ENCODE assay signal across 8 mouse cellular contexts in genomic region chr8:13602621-13603020, GRCm38 (mm10). TPM values are rescaled to one million over a fixed set of nuclear protein-coding genes. Genes with fewer than 3 reads are reported as not detected.
DNase-seq lines count a peak whose midpoint lies in the region; ATAC-seq and TF ChIP-seq lines count a peak whose summit lies in the region.
"Had no signal": no experiment of that assay in that cellular context is flagged by ENCODE, and none has a peak within 500 bp of the region (broad histone marks: within the 10 kb centered on the region; RNA-seq: fewer than 3 reads in every experiment).

No protein-coding gene starts in this region.

- 55% methylated on average over 8 of the region's 8 CpGs for WGBS in hindbrain, embryonic 11.5 days
- WGBS in hindbrain, embryonic 13.5 days: 55% methylated on average over 8 of the region's 8 CpGs
- WGBS in spleen, adult 2 months: 84% methylated on average over 8 of the region's 8 CpGs
- WGBS in bone marrow, adult 2 months: 73% methylated on average over 8 of the region's 8 CpGs
- 58% methylated on average over 8 of the region's 8 CpGs for WGBS in liver, embryonic 14.5 days (ENCODE audit: insufficient replicate concordance)

- no peak for TF ChIP-seq EP300 in liver, embryonic 14.5 days (IDR thresholded peaks at IDR 0.05; ENCODE audit: low read depth)

- no peaks in the 10 kb centered on the region for H3K4me1 ChIP-seq in hindbrain, embryonic 11.5 days (replicated peaks; ENCODE audit: control insufficient read depth, insufficient read depth, low read length)
- no peaks in the 10 kb centered on the region for H3K4me1 ChIP-seq in hindbrain, embryonic 13.5 days (replicated peaks)
- peaks cover 39% of the 10 kb centered on the region; the same call in 1 of the 2 replicates for H3K4me1 ChIP-seq in spleen, adult 2 months (ENCODE audit: control insufficient read depth, insufficient read depth, insufficient read length)
- peaks cover 14% of the 10 kb centered on the region for H3K4me1 ChIP-seq in bone marrow, adult 2 months (ENCODE audit: control insufficient read depth, insufficient read depth, low read length)
- H3K4me1 ChIP-seq in liver, embryonic 14.5 days (replicated peaks; ENCODE audit: control insufficient read depth in 2 of 2, insufficient read depth in 2 of 2, low read length in 1 of 2): peaks cover 0 to 19% of the 10 kb centered on the region in 2 experiments; a peak in 2 of 4 replicates

- no peak for ATAC-seq in hindbrain, embryonic 11.5 days (ENCODE audit: low FRiP score)
- ATAC-seq in hindbrain, embryonic 13.5 days (ENCODE audit: low FRiP score): no peak
- ATAC-seq in liver, embryonic 14.5 days (ENCODE audit: insufficient read depth): no peak

- no peak overlapping the region for H3K9ac ChIP-seq in hindbrain, embryonic 11.5 days (ENCODE audit: low read depth, low read length)
- H3K9ac ChIP-seq in hindbrain, embryonic 13.5 days: no peak overlapping the region
- no peak overlapping the region for H3K9ac ChIP-seq in liver, embryonic 14.5 days (replicated peaks)

- TF ChIP-seq CTCF in spleen, adult 2 months (IDR thresholded peaks at IDR 0.05; ENCODE audit: extremely low read depth, insufficient read depth, insufficient read length, insufficient replicate concordance): peak; percentile 37; the same call in 1 of the 2 replicates
- peak; percentile 62 for TF ChIP-seq CTCF in bone marrow, adult 2 months (IDR thresholded peaks at IDR 0.05; ENCODE audit: control insufficient read depth, insufficient read depth, low read length)
- TF ChIP-seq CTCF in liver, embryonic 14.5 days (IDR thresholded peaks at IDR 0.05; ENCODE audit: low read depth): peak; percentile 63

- H3K4me3 ChIP-seq in hindbrain, embryonic 11.5 days (ENCODE audit: low read depth, low read length): no peak overlapping the region
- no peak overlapping the region for H3K4me3 ChIP-seq in hindbrain, embryonic 13.5 days
- no peak overlapping the region for H3K4me3 ChIP-seq in spleen, adult 2 months (ENCODE audit: extremely low read depth, insufficient read depth, insufficient read length)
- no peak overlapping the region for H3K4me3 ChIP-seq in bone marrow, adult 2 months (replicated peaks; ENCODE audit: control insufficient read depth, low read depth, low read length)
- H3K4me3 ChIP-seq in liver, embryonic 14.5 days (ENCODE audit: insufficient read depth in 1 of 2, low read depth in 2 of 2, low read length in 2 of 2): no peak overlapping the region

- TF ChIP-seq POLR2A in spleen, adult 2 months (IDR thresholded peaks at IDR 0.05; ENCODE audit: low read depth, low read length): no peak
- TF ChIP-seq POLR2A in bone marrow, adult 2 months (IDR thresholded peaks at IDR 0.05; ENCODE audit: borderline replicate concordance, control insufficient read depth, low read depth, low read length): no peak

- no peaks in the 10 kb centered on the region for H3K9me3 ChIP-seq in hindbrain, embryonic 11.5 days (ENCODE audit: control insufficient read depth, low read length)
- no peaks in the 10 kb centered on the region for H3K9me3 ChIP-seq in hindbrain, embryonic 13.5 days
- no peaks in the 10 kb centered on the region for H3K9me3 ChIP-seq in liver, embryonic 14.5 days (ENCODE audit: control insufficient read depth, low read length)

- H3K27me3 ChIP-seq in hindbrain, embryonic 11.5 days (ENCODE audit: control insufficient read depth, insufficient read depth, low read length): no peaks in the 10 kb centered on the region
- H3K27me3 ChIP-seq in hindbrain, embryonic 13.5 days: no peaks in the 10 kb centered on the region
- H3K27me3 ChIP-seq in spleen, adult 2 months (ENCODE audit: control insufficient read depth, insufficient read depth, low read length): no peaks in the 10 kb centered on the region
- H3K27me3 ChIP-seq in liver, embryonic 14.5 days (ENCODE audit: control insufficient read depth, insufficient read depth, low read length): no peaks in the 10 kb centered on the region

- H3K27ac ChIP-seq in hindbrain, embryonic 11.5 days (ENCODE audit: low read depth, low read length): no peak overlapping the region
- no peak overlapping the region for H3K27ac ChIP-seq in hindbrain, embryonic 13.5 days
- 0 out of 2 replicates have a peak overlapping the region, but pooled peaks have one; percentile 95 for H3K27ac ChIP-seq in spleen, adult 2 months (ENCODE audit: insufficient read depth, low read length)
- H3K27ac ChIP-seq in bone marrow, adult 2 months (ENCODE audit: control insufficient read depth, insufficient read depth, low read depth, low read length, poor library complexity): no peak overlapping the region
- no peak overlapping the region for H3K27ac ChIP-seq in liver, embryonic 14.5 days

- DNase-seq in hindbrain, embryonic 11.5 days (ENCODE audit: low spot score): peak; percentile 73
- DNase-seq in spleen, adult 2 months (ENCODE audit: low read depth in 1 of 2, low spot score in 2 of 2): no peak
- no peak for DNase-seq in spleen, postnatal 36 days (ENCODE audit: low spot score in 2 of 2)
- no peak for DNase-seq in liver, embryonic 14.5 days (ENCODE audit: low read depth in 3 of 3, low spot score in 3 of 3)
- DNase-seq in urinary bladder, postnatal 14 days (ENCODE audit: low spot score): no peak

- H3K36me3 ChIP-seq in hindbrain, embryonic 11.5 days (ENCODE audit: control insufficient read depth, insufficient read depth, low read length): 0 out of 2 replicates have a peak, but pooled peaks cover 2% of the 10 kb centered on the region
- peaks cover 23% of the 10 kb centered on the region for H3K36me3 ChIP-seq in hindbrain, embryonic 13.5 days
- peaks cover 24% of the 10 kb centered on the region for H3K36me3 ChIP-seq in spleen, adult 2 months (ENCODE audit: control insufficient read depth, insufficient read depth, low read length)
- H3K36me3 ChIP-seq in liver, embryonic 14.5 days (replicated peaks; ENCODE audit: control insufficient read depth, insufficient read depth, low read depth): no peaks in the 10 kb centered on the region

- no peak overlapping the region for H3K4me2 ChIP-seq in hindbrain, embryonic 11.5 days (replicated peaks; ENCODE audit: low read depth, low read length)
- H3K4me2 ChIP-seq in hindbrain, embryonic 13.5 days: no peak overlapping the region
- no peak overlapping the region for H3K4me2 ChIP-seq in liver, embryonic 14.5 days (ENCODE audit: low read depth)

RNA-seq across cellular contexts. Expression of gene 1700029H14Rik, which starts 40.4 kb away (rescaled TPM):
- not detected in 2 replicates for polyA plus RNA-seq in hindbrain, embryonic 11.5 days (2014; fragmentation: Nextera tagmentation; extraction: Ambion mirVana)
- not detected in 2 replicates for polyA plus RNA-seq in hindbrain, embryonic 13.5 days (2015; fragmentation: Nextera tagmentation; extraction: Ambion mirVana)
- polyA plus RNA-seq in spleen, adult 2 months (2012; rRNA removed): 0.19 and 0.22 TPM in 2 replicates
- 5.1 TPM in 1 of 2 replicates, not detected in the other for polyA plus RNA-seq in bone marrow, adult 2 months (2011; ENCODE audit: insufficient read depth, insufficient read length, low replicate concordance, missing spikeins)
- 0.02 TPM in 1 of 2 replicates, not detected in the other for polyA plus RNA-seq in liver, embryonic 14.5 days (2012; rRNA removed)
- polyA plus RNA-seq in liver, embryonic 14.5 days (2014; fragmentation: Nextera tagmentation; extraction: Ambion mirVana): not detected in 2 replicates
- polyA plus RNA-seq: embryonic facial prominence, embryonic 14.5 days had no signal
